Mouse (Mus musculus) retina, postnatal 1 day (tissue): ENCODE measurements around the gene Ifngr2.

Experiments
- DNase-seq: peaks from one replicate; pipeline ENCODE4 v3.0.0-alpha.2; 2012

Ifngr2 gene

GRCm38 (mm10) chr16:91612525-91612924 is 65.7 kb downstream of the Ifngr2 start:
- peak; percentile 20 for DNase-seq

DNA sequence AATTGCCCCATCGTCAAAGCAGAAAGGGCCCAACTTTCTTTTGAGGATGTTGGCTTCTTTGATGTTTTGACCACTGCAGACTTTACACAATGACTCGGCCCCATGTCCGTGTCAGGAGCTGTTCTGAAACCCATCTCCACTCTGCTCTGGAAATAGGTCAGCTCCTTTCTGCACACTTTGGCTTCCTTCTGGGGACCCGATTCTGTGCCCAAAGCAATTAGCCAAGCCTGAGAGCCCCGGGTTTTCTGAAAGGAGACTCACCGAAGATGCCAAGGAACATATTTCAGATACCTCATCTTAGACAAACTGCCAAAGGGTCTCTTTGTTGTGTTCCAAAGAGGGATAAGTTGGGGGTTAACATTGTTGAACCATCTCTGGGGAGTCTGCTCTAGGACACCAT is 67.7 kb downstream of the Ifngr2 start:
- DNase-seq = no peak
